Mouse (Mus musculus): ENCODE results near the gene Plcb2. TPM values are rescaled to one million over a fixed set of nuclear protein-coding genes. Genes with fewer than 3 reads are reported as not detected.

Plcb2 gene
- total RNA-seq (2021): 1 to 10 TPM; 1.1 to 1.3 TPM
- long read RNA-seq, experiment 1: 0 reads
- long read RNA-seq, experiment 2: 0 reads

DNA sequence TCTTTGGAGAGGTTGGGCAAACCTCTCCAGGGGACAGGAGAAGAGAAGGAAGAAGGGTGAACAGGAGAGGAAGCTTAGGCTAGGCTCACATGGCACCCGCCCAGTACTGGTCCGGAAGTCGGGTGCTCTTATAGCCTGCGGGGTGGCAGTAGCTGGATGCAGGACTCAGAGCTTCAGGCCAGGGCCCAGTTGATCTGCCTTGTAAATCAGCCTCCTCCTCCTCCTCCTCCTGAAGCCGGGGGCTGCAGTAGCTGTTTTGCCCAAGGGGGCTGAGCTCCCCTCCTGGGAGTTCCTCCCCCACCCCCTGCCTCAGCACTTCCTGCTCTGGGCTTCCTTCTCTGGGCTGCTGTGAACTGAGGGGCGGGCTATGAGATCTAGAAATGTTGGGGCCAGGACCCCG, at the start of gene Plcb2:
TSS of gene Plcb2 (minus strand) at position 102 of the 400 bp plus-strand sequence.
- no peak for DNase-seq (ENCODE audit: low spot score in 2 of 2)

DNA sequence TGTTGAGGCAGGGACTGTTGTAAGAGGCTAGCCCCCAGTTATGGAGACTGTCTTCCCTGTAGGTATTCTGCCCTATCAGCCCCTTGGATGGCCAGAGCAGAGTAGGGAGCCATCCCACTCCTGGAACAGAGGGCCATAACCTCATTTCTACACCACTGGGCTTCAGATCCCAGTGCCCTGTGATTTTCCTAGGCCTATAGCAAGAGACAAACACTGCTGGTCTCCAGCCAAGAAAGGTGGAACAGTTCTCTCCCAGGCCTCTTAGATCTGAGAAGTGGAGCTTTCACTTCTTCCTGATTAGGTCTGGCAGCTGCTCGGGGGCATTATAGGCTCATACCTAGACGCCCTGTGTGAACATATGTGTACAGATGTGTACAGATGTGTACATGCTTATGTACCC, 48.1 kb upstream of the Plcb2 start:
- DNase-seq (ENCODE audit: low spot score in 2 of 2): no peak

DNA sequence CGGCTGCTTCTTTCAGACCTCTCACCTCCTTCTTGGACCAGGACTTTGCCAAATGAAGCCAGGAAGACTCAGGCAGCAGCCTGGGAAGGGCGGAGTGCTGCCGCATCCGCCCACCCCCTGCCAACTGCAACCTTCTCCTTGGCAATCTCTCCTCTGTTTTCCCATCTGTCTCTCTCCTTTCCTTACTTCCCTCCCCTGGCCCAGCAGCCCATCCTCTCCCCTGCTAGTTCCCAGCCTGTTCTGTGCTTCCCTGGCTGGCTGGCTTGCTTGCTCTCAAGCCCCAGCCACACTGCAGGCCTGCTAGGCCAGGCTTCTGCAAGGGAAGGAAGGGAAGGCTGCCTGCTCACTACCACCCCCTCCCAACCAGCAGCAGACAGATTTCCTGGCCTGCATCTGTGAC, 47.6 kb upstream of the Plcb2 start:
- no peak for DNase-seq (ENCODE audit: low spot score in 2 of 2)

DNA sequence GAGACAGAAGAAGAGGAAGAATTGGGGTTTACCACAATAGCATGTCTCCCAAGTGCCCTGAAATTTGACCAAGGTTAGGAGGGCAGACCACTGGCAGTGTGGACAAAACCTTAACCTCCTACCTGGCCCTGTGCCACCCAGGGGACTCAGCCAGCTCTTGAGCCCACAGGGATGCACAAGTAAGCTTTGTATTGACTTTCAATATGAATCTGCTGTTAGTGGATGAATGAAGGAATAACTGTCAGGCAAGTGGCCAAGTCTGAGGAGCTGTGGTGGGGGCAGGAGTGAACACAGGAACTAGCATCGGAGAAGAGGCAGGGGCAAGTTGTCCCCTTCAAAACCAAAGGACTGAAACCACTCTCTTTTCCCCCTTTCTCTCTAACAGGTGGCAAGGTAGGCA, 47.2 kb upstream of the Plcb2 start:
- no peak for DNase-seq (ENCODE audit: low spot score in 2 of 2)

DNA sequence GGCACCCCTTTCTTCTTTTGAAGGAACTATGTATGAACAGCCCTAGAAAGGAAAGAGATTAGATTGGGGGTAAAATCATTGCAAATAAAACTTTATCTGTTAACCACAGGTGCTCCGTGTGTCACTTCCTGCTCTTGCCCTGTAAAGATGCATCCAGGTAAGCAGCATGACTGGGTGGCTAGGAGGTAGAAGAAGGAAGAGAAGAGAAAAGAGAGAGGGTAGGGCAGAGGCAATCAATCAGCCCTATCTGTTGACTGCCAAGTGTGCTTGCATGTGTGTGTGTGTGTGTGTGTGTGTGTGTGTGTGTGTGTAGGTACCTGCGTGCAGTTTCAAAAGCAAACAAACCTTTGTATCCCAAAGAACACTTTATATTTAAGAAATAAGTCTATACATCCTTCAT, 46.3 kb upstream of the Plcb2 start:
- DNase-seq (ENCODE audit: low spot score in 2 of 2): no peak

DNA sequence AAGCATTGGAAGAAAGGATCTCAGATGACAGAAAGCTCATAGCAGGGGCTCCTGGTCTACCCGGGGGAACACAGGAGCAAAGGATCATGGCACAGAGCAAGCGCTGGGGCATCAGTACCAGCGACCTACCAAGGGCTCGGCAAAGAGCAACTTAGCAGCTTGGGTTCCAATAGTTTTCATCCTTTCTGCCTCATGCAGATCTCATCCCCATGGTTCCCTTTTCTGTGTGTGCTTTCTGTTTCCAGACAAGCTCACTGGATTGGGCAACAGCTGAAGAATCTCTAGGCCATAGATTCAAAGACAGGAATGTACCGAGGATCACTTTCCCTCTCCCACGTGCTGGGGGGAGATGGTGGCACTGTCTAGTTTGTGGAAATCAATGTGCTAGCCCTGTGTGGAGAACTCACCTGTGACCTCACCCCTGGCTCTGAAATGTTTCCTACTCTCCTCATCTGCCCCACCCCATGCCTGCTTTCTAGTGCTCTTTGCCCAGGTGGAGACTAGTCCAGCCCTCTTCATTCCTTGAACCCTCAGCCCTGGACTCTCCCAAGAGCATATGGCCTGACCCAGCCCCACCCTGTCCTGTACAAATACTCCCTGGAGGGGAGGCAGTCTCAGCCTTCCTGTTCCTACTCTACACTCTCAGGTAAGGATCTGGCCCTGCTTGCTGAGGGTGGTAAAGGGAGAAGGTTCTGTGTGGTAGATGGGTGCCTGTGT, 44.1 kb upstream of the Plcb2 start, which contains the start of gene Phgr1:
TSS of gene Phgr1 (plus strand) at position 612 of the 717 bp plus-strand sequence.
- DNase-seq (ENCODE audit: low spot score in 2 of 2): no peak

DNA sequence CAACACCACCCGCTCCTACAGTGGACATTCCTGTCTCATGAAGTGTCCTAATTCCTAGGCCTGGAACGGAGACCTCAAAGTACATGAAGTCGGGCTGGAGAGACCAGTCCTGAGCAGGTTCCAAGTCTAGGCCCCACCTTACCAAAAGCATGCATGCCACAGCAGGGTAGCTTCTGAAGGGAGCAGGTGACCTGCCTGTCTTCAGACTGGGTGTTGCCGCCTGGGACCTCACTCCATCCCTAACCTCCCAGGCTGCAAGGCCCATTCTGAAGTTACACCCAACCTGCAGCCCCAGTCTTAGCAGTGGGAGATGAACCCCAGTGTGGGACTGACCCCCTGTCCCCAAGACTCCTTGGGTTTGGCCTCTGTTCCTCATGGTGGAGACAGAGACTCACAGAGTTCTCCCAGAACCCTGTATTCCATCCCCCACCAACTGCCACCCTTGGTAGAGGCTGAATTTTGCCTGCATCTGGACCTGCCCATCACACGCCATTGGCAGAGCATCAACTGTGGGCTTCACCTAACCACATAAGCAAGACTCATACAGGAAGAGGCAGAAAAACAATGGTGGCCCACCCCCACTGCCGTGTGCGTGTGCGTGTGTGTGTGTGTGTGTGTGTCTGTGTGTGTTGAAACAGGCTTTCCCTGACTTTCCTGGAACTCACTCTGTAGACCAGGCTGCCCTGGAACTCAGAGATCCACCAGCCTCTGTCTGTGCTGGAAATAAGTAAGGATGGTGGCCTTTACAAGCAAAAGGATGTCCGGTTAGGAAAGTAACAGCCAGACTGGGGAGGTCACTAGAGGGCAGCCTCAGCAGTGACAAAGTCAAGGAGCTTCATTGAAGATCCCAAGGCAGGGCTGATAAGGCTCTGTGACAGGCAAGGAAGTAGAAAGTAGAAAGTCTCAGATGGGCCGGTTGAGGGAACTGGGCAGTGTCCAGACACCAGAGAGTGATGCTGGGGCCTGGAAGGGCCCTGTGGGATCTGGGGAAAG, 38.1 kb upstream of the Plcb2 start:
- DNase-seq (ENCODE audit: low spot score in 2 of 2): no peak

DNA sequence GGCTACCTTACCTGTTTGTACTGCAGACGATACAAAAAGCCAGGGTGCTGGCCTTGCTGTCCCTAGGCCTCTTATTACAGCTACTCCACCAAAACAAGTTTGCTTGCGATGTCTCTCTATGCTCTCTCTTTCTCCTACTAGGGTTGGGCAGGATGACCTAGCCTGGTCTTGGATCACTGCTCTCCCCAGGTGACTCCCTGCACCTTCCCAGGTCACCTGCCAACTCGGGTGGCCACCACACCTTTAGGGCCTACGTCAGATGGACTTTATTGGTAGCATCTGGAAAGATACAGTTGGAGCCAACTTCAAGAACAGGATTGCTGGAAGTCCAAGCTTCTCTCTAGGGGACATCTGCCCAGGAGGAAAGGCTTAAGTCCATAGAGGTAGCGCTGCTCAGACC, 36.6 kb upstream of the Plcb2 start:
- DNase-seq (ENCODE audit: low spot score in 2 of 2): no peak

DNA sequence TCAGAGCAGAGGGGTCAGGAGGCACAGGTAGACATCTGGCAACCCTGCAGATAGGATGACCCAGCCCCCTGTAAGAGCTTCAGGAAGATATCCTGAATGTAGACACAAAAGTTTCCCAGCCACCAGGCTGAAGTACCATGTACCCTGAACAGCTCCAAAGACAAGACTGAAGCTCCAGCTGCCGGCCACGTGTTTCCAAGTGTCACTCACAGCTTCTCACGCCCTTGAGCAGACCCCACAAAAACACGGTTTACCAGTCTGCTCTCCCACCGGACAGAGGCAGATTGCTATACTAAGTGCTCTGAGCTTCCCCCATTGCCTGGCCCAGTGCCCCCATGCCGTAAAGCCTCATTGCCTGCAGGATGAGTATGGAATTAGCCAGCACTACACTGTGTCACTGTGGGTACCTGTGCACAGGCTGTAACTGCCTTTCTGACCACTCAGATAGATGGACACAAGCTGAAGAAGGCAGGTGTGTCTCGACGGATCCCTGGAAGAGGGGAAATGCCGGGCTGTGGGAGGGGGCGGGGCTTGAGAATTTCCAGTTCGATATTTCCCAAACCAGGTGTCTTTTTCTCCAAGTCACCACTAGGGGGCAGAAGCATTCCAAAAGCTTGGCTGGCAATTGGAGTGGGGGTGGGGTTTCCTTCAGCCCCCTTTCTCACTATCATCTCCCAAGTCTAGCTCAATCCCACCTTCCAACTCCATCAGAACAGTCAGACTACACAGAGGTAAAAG, 36.0 kb upstream of the Plcb2 start:
- DNase-seq (ENCODE audit: low spot score in 2 of 2): no peak

DNA sequence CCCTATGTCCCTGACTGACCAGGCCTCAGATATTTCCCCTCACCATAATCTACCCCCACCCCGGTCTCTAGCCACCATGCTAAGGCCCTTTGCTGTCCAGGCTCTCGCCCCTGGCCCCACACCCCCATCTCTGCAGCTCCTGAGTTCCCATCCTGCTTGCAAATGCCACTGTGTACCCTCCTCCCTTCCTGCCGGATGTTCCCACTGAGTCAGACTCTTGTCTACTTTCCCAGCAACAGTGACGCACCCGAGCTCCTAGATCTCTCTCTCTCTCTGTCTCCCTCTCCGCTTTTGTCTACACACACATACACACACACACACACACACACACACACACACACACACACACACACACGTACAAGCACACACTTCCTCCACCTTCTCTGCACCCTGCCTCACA, 35.2 kb upstream of the Plcb2 start:
- no peak for DNase-seq (ENCODE audit: low spot score in 2 of 2)

DNA sequence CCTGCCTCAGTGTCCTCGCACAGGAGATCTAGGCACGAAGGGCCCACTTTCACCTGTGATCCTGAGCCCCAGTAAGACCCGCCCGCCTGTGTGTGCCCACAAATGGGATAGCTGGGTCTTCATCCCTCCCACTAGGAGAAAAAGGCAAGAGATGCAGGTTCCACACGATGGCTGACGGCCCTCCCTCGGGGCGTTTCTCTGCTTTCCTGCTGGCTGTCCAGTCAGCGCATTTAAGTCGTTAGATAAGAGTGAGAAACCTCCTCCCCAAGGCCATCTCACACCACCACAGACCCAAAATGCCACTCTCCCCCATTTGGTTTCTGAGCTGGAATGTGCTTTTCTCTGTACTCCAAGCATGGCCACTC, 34.5 kb upstream of the Plcb2 start:
- DNase-seq (ENCODE audit: low spot score in 2 of 2): no peak

DNA sequence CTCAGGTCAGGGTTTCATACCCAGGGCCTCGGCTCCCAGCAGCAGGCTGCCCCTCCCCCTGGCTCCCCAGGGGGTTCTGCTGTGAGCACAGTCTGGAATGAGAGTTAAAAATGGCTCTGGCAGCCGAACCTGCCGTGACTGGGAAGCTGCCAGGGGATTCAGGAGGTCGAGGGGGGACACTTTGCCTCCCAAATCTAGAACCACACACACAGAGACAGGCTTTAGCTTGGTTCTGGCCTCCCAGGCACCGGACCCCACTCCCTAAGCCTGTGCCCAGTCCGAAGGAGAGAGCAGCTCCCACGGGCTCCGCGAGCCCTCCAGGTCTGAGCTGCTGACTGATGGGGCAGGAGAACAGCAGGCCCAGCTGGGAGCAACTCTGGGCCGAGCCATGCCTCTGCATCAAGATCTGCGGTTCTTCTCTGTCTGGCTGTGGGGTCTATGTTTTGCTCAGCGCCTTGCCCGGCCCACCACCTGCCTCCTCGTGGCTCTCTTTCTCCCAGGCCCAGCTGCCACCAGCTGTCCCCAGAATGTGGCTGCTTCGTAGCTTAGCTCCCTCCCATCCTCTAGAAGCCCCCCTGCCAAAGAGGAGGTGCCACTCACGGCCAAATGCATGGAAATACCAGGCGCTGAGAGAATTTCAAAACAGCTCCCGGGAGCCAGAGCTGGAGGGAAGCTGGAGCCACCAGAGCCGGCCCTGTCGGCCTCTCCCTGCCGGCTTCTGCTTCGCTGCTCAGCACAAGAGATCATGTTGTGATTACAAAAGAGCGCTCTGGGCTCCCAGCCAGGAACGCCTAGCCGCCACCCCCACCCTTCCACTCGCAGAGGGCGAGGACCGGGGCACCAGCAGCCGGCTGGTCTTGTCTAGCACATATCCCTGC, 33.9 kb upstream of the Plcb2 start, which contains the start of gene Ccdc9b:
TSS of gene Ccdc9b (minus strand) at position 756 of the 878 bp plus-strand sequence.
- peak; percentile 67 to 90 for DNase-seq (ENCODE audit: low spot score in 2 of 2)

DNA sequence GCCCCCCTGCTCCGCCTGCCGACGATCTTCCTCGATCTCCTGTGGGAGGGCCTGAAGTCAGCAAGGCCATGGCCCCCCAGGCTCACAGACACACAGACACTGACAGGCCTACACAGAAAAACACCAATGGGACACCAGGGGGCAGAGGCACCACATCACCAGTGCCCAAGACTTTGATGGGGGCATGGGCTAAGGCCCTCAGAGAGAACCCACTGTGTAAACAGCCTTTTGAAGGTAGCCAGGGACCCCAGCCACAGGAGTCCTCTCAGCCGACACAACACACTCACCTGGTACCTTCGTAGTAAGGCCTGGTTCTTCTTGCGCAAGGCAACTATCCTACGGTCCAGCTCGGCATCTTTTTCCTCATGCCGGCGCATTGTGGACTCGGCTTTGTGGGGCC, 33.1 kb upstream of the Plcb2 start:
- no peak for DNase-seq (ENCODE audit: low spot score in 2 of 2)

DNA sequence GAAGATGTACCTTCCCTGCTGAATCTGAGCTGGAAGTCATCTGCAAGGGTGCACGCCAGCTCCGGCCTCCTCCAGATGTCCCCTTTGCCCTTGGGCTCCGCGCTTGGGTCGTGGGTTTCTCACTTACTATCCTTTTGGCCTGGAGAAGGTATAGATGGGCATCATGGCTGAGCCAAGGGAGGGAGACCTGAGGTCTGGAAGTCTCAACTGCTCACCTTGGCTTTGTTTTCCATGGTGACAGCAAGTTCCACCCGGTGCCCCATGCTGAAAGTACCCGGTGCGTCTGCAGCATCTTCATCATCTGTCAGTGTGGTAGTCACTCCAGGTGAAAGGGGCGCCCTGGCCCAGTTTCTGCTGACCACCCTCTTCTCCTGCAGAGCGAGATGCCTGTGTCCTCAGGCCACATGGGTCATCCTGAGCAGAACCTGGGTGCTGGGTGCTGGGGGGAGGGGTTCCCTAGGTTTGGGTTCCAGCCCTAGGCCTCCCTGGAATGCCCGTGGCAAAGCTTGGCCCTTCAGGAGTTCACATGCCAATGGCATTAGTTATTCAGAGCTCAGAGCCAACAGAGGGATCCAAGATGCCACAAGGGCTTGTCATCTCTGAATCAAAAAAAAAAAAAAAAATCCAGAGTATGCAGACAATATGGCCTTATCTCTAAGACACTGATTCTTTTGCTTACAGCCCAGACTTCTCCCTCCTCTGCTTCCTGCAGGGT, 32.2 kb upstream of the Plcb2 start:
- DNase-seq (ENCODE audit: low spot score in 2 of 2): no peak

DNA sequence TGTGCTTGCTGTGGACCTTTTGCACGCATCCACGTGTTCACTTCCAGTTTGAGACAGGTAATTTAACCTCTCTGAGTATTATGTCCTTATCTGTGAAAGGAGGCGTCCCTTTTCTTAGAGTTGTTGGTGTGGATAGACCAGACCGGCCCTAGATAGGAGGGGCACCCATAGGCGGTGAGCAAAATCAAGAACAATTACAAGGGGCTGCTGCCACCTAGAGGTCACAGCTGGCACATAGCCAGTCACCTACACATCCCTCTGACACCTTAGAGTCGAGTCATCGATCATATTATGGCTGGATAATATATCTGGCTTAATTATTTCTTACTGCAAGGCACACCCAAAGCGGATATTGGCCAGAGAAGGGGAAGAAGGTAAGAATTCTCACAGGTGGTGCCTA, 31.6 kb upstream of the Plcb2 start:
- DNase-seq (ENCODE audit: low spot score in 2 of 2): no peak

DNA sequence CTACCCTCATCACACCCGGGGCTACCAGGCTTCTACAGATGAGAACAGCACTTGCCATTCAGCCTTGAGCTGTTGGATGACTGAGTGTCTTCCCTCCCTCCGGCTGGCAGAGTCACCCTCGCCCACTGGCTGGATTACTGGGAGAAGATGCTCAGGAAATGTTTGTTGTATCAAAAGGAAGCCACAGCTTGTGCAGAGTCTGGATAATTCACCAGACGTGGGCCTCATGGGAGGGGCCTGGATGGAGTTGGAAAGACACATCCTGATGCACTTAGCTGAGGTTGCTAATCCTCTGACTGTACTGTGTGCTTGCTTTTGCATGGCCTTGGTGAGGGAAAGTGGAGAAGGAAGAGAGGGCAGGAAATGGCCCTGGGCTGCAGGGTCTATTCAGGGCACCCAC, 27.9 kb upstream of the Plcb2 start:
- DNase-seq (ENCODE audit: low spot score in 2 of 2): no peak

DNA sequence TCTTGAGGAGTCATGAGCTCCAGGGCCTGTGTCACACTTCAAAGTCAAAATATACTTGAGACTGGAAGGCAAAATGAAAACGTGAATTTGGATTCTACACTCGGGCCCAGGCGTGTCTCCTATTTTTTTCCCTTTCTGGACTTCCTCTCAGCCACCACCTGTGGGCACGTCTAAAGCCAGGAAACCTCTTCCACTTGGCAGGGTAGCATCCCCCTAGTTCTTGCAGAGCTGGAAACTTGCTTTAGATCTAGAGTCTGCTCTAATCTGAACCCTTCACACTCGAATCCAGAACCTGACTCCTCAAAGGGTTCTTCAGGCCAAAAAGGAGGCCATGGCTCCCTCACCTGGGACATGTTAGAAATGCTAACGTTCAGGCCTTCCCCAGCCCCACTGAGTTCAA, 27.2 kb upstream of the Plcb2 start:
- no peak for DNase-seq (ENCODE audit: low spot score in 2 of 2)

DNA sequence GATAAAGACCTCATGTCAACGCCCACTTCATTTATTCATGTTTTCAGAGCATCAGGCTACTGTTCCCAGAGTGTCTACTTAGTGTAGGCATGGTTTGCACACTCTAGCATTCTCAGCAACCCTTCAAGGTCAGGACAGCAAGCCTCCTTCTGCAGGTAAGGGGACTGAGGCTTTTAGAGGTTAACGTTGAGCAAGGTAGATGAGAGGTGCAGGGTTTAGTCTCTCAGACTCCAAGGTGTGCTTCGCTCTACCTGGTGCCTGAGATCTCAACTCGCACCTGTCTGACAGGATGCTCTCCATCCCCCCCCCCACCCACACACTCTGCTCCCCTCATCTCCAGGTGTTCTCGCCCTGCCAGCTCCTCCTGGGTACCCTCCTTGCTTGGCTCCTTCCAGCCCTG, 25.9 kb upstream of the Plcb2 start:
- DNase-seq (ENCODE audit: low spot score in 2 of 2): no peak

DNA sequence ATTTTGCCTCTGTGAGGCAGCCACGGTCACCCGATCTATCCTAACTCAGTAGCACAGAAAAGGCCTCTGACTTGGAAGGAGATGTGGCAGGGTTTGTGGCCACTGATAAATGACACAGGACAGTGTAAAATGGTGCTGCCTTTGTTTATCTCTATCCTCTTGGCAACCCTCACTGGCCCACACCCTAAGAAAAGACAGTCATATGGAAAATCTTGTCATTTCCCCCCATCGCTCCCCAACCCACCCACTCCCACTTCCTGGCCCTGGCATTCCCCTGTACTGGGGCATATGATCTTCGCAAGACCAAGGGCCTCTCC, 24.5 kb upstream of the Plcb2 start:
- no peak for DNase-seq (ENCODE audit: low spot score in 2 of 2)

Measured in gastrocnemius, postnatal 4 days (tissue).